Mouse (Mus musculus): Measurements from ENCODE around the gene Ankrd44. TPM values are rescaled to one million over a fixed set of nuclear protein-coding genes. Genes with fewer than 3 reads are reported as not detected.

Gene Ankrd44
- total and polyA plus RNA-seq, 3 experiments: 10.2 to 10.7 (median 10.2) TPM

- H3K36me3 ChIP-seq (ENCODE audit: control insufficient read depth, insufficient read depth, low read length): peaks cover 14% of the 10 kb centered on the region
- H3K9ac ChIP-seq (ENCODE audit: low read depth, low read length): no peak overlapping the region
- no peak overlapping the region for H3K4me3 ChIP-seq
- H3K27ac ChIP-seq: no peak overlapping the region
- H3K27me3 ChIP-seq (ENCODE audit: control insufficient read depth, insufficient read depth, low read length): no peaks in the 10 kb centered on the region
- WGBS: 55% methylated on average over 1 of the region's 1 CpGs
- intact Hi-C loops (cut with DNase I): no loop called here
- H3K79me2 ChIP-seq (replicated peaks; ENCODE audit: control insufficient read depth, insufficient read depth, low read length): no peaks in the 10 kb centered on the region
- TF ChIP-seq CTCF (IDR thresholded peaks at IDR 0.05): no peak
- TF ChIP-seq POLR2A (IDR thresholded peaks at IDR 0.05; ENCODE audit: insufficient read depth, low read depth, low read length): no peak
- TF ChIP-seq EP300 (IDR thresholded peaks at IDR 0.05; ENCODE audit: insufficient read depth, low read depth, low read length): no peak
- H3K4me1 ChIP-seq (ENCODE audit: control insufficient read depth, insufficient read depth, low read length): peaks cover 20% of the 10 kb centered on the region
- no peak for DNase-seq
These were observed 126.8 kb downstream of the Ankrd44 start for GRCm38 (mm10) chr1:54799421-54799820.

GRCm38 (mm10) chr1:54798415-54798814, 127.8 kb downstream of the Ankrd44 start:
- Histone ChIP-seq H3K27me3 (ENCODE audit: control insufficient read depth, insufficient read depth, low read length) (no peaks in the 10 kb centered on the region), H3K4me3 (no peak overlapping the region), H3K79me2 (replicated peaks; ENCODE audit: control insufficient read depth, insufficient read depth, low read length) (no peaks in the 10 kb centered on the region), H3K4me1 (ENCODE audit: control insufficient read depth, insufficient read depth, low read length) (peaks cover 19% of the 10 kb centered on the region), H3K9ac (ENCODE audit: low read depth, low read length) (no peak overlapping the region), H3K36me3 (ENCODE audit: control insufficient read depth, insufficient read depth, low read length) (peaks cover 18% of the 10 kb centered on the region), H3K27ac (no peak overlapping the region)
- peak in 1 of 2 experiments; percentile 20 for DNase-seq
- WGBS: 71% methylated on average over 3 of the region's 3 CpGs
- TF ChIP-seq POLR2A (IDR thresholded peaks at IDR 0.05; ENCODE audit: insufficient read depth, low read depth, low read length) (no peak), CTCF (IDR thresholded peaks at IDR 0.05) (no peak), EP300 (IDR thresholded peaks at IDR 0.05; ENCODE audit: insufficient read depth, low read depth, low read length) (no peak)
- intact Hi-C loops (cut with DNase I): no loop called here

GRCm38 (mm10) chr1:54794709-54795108, 131.5 kb downstream of the Ankrd44 start:
- Histone ChIP-seq H3K9ac (ENCODE audit: low read depth, low read length) (no peak overlapping the region), H3K4me1 (ENCODE audit: control insufficient read depth, insufficient read depth, low read length) (peaks cover 15% of the 10 kb centered on the region), H3K27ac (peak overlapping the region; percentile 54), H3K4me3 (no peak overlapping the region), H3K36me3 (ENCODE audit: control insufficient read depth, insufficient read depth, low read length) (peaks cover 21% of the 10 kb centered on the region), H3K79me2 (replicated peaks; ENCODE audit: control insufficient read depth, insufficient read depth, low read length) (no peaks in the 10 kb centered on the region), H3K27me3 (ENCODE audit: control insufficient read depth, insufficient read depth, low read length) (no peaks in the 10 kb centered on the region)
- DNase-seq: no peak
- TF ChIP-seq POLR2A (IDR thresholded peaks at IDR 0.05; ENCODE audit: insufficient read depth, low read depth, low read length) (no peak), CTCF (IDR thresholded peaks at IDR 0.05) (no peak), EP300 (IDR thresholded peaks at IDR 0.05; ENCODE audit: insufficient read depth, low read depth, low read length) (no peak)
- intact Hi-C loops (cut with DNase I): loop anchor here (5.0 kb wide), 2 partner anchors 33 to 112 kb away; no protein-coding TSS in a partner anchor
- 94% methylated on average over 2 of the region's 2 CpGs for WGBS

- DNase-seq: peak in 1 of 2 experiments; percentile 40
- no peak overlapping the region for H3K4me3 ChIP-seq
- no peaks in the 10 kb centered on the region for H3K79me2 ChIP-seq (replicated peaks; ENCODE audit: control insufficient read depth, insufficient read depth, low read length)
- H3K27me3 ChIP-seq (ENCODE audit: control insufficient read depth, insufficient read depth, low read length): no peaks in the 10 kb centered on the region
- 50% methylated on average over 3 of the region's 3 CpGs for WGBS
- H3K36me3 ChIP-seq (ENCODE audit: control insufficient read depth, insufficient read depth, low read length): peaks cover 20% of the 10 kb centered on the region
- intact Hi-C loops (cut with DNase I): loop anchor here (5.0 kb wide), 2 partner anchors 36 to 109 kb away; no protein-coding TSS in a partner anchor
- peak overlapping the region; percentile 50 for H3K27ac ChIP-seq
- peaks cover 18% of the 10 kb centered on the region for H3K4me1 ChIP-seq (ENCODE audit: control insufficient read depth, insufficient read depth, low read length)
- TF ChIP-seq POLR2A (IDR thresholded peaks at IDR 0.05; ENCODE audit: insufficient read depth, low read depth, low read length): no peak
- TF ChIP-seq EP300 (IDR thresholded peaks at IDR 0.05; ENCODE audit: insufficient read depth, low read depth, low read length): no peak
- TF ChIP-seq CTCF (IDR thresholded peaks at IDR 0.05): no peak
- H3K9ac ChIP-seq (ENCODE audit: low read depth, low read length): no peak overlapping the region
These were observed 134.8 kb downstream of the Ankrd44 start for GRCm38 (mm10) chr1:54791406-54791805.

- WGBS: 67% methylated on average over 7 of the region's 7 CpGs
- DNase-seq: no peak
- intact Hi-C loops (cut with DNase I): no loop called here
- Histone ChIP-seq H3K4me1 (ENCODE audit: control insufficient read depth, insufficient read depth, low read length) (peaks cover 8% of the 10 kb centered on the region), H3K79me2 (replicated peaks; ENCODE audit: control insufficient read depth, insufficient read depth, low read length) (no peaks in the 10 kb centered on the region), H3K27ac (no peak overlapping the region), H3K36me3 (ENCODE audit: control insufficient read depth, insufficient read depth, low read length) (peaks cover 11% of the 10 kb centered on the region), H3K4me3 (no peak overlapping the region), H3K9ac (ENCODE audit: low read depth, low read length) (no peak overlapping the region; the same call in 1 of the 2 replicates), H3K27me3 (ENCODE audit: control insufficient read depth, insufficient read depth, low read length) (no peaks in the 10 kb centered on the region)
- TF ChIP-seq EP300 (IDR thresholded peaks at IDR 0.05; ENCODE audit: insufficient read depth, low read depth, low read length) (no peak), CTCF (IDR thresholded peaks at IDR 0.05) (no peak), POLR2A (IDR thresholded peaks at IDR 0.05; ENCODE audit: insufficient read depth, low read depth, low read length) (no peak)
These were observed 136.7 kb downstream of the Ankrd44 start for GRCm38 (mm10) chr1:54789327-54789960.

- Histone ChIP-seq H3K9ac (ENCODE audit: low read depth, low read length) (no peak overlapping the region; the same call in 1 of the 2 replicates), H3K79me2 (replicated peaks; ENCODE audit: control insufficient read depth, insufficient read depth, low read length) (no peaks in the 10 kb centered on the region), H3K27me3 (ENCODE audit: control insufficient read depth, insufficient read depth, low read length) (no peaks in the 10 kb centered on the region), H3K36me3 (ENCODE audit: control insufficient read depth, insufficient read depth, low read length) (peaks cover 7% of the 10 kb centered on the region), H3K27ac (peak overlapping the region; percentile 20; the same call in 1 of the 2 replicates), H3K4me3 (no peak overlapping the region), H3K4me1 (ENCODE audit: control insufficient read depth, insufficient read depth, low read length) (peaks cover 8% of the 10 kb centered on the region)
- no peak for TF ChIP-seq POLR2A (IDR thresholded peaks at IDR 0.05; ENCODE audit: insufficient read depth, low read depth, low read length)
- no peak for TF ChIP-seq EP300 (IDR thresholded peaks at IDR 0.05; ENCODE audit: insufficient read depth, low read depth, low read length)
- no peak for TF ChIP-seq CTCF (IDR thresholded peaks at IDR 0.05)
- no peak for DNase-seq
- intact Hi-C loops (cut with DNase I): no loop called here
- 77% methylated on average over 4 of the region's 4 CpGs for WGBS
These were observed 137.8 kb downstream of the Ankrd44 start for GRCm38 (mm10) chr1:54788337-54788736.

All from heart, adult 2 months (tissue).